Mouse (Mus musculus): ENCODE results near the gene Sipa1l1. TPM values are rescaled to one million over a fixed set of nuclear protein-coding genes. Genes with fewer than 3 reads are reported as not detected.

Gene Sipa1l1
- polyA plus RNA-seq, 1 experiment from 2014 or later = 11.2 TPM

DNA sequence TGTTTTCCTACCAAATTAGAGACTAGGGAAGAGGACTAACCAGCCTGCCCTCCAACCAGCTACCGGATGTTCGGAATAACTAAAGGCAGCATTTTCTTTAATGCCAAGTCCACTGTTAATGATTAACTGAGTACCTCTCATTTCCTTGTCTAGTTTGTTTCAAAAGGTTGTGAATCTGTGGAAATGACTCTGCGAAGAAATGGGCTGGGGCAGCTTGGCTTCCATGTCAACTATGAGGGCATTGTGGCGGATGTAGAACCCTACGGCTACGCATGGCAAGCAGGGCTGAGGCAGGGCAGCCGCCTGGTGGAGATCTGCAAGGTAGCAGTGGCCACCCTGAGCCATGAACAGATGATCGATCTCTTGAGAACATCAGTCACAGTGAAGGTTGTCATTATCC is 228.1 kb downstream of the Sipa1l1 start:
- no peak for ATAC-seq
- Histone ChIP-seq H3K4me2 (ENCODE audit: low read length) (no peak overlapping the region), H3K27me3 (ENCODE audit: control insufficient read depth, insufficient read depth, low read depth, low read length) (no peaks in the 10 kb centered on the region), H3K36me3 (ENCODE audit: control insufficient read depth, insufficient read depth, low read length) (no peaks in the 10 kb centered on the region), H3K9ac (ENCODE audit: low read depth, low read length) (no peak overlapping the region), H3K9me3 (replicated peaks; ENCODE audit: control insufficient read depth, low read length, poor library complexity, severe bottlenecking) (no peaks in the 10 kb centered on the region), H3K4me3 (ENCODE audit: low read depth, low read length) (no peak overlapping the region), H3K4me1 (ENCODE audit: control insufficient read depth, insufficient read depth, low read length) (no peaks in the 10 kb centered on the region), H3K27ac (ENCODE audit: low read length) (no peak overlapping the region)
- WGBS = 84% methylated on average over 8 of the region's 8 CpGs

DNA sequence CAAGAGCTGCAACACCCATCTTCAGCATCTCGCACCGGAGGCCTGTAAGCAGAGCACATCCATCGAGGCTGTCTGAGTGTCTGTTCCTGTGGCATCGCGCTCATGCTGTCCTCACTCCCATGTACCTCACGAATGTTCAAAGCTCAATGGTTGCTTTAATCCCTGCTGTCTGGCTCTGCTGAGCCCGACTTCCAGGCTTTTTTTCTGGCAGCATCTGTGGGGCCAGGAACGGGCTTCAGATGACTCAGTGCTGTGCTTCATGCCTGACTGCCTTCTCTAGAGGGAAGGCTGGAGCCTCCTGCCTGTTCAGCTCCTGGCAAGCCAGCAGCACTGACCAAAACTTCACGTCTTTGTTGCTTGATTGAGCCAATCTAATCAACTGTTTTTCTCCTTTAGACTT is 228.6 kb downstream of the Sipa1l1 start:
- Histone ChIP-seq H3K4me3 (ENCODE audit: low read depth, low read length) (no peak overlapping the region), H3K27me3 (ENCODE audit: control insufficient read depth, insufficient read depth, low read depth, low read length) (no peaks in the 10 kb centered on the region), H3K9me3 (replicated peaks; ENCODE audit: control insufficient read depth, low read length, poor library complexity, severe bottlenecking) (no peaks in the 10 kb centered on the region), H3K9ac (ENCODE audit: low read depth, low read length) (no peak overlapping the region), H3K27ac (ENCODE audit: low read length) (no peak overlapping the region), H3K36me3 (ENCODE audit: control insufficient read depth, insufficient read depth, low read length) (no peaks in the 10 kb centered on the region), H3K4me1 (ENCODE audit: control insufficient read depth, insufficient read depth, low read length) (no peaks in the 10 kb centered on the region), H3K4me2 (ENCODE audit: low read length) (no peak overlapping the region)
- 42% methylated on average over 9 of the region's 9 CpGs for WGBS
- ATAC-seq = no peak

DNA sequence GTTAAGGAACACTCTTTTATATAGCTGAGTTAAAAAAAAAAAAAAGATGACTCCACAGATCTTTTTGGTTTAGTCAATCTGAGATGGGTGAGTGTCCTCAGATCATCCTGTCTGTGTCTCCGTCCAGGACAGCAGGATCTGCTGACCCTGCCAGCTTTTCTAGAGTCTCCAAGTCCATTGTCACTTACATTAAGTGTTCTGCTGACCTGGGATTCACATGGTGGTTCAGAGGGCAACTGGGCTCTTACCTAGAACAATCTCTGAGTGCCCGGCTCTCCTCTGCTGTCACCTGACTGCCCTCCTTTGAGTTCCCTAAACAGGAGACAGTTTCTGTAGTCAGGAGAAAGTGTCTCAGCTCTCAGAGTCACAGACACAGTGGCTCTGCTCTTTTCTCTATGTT is 229.8 kb downstream of the Sipa1l1 start:
- ATAC-seq = no peak
- 93% methylated on average over 2 of the region's 2 CpGs for WGBS
- no peaks in the 10 kb centered on the region for H3K4me1 ChIP-seq (ENCODE audit: control insufficient read depth, insufficient read depth, low read length)
- no peak overlapping the region for H3K27ac ChIP-seq (ENCODE audit: low read length)
- H3K36me3 ChIP-seq (ENCODE audit: control insufficient read depth, insufficient read depth, low read length) = no peaks in the 10 kb centered on the region
- no peak overlapping the region for H3K4me3 ChIP-seq (ENCODE audit: low read depth, low read length)
- H3K4me2 ChIP-seq (ENCODE audit: low read length) = no peak overlapping the region
- H3K9ac ChIP-seq (ENCODE audit: low read depth, low read length) = no peak overlapping the region
- no peaks in the 10 kb centered on the region for H3K27me3 ChIP-seq (ENCODE audit: control insufficient read depth, insufficient read depth, low read depth, low read length)
- no peaks in the 10 kb centered on the region for H3K9me3 ChIP-seq (replicated peaks; ENCODE audit: control insufficient read depth, low read length, poor library complexity, severe bottlenecking)

DNA sequence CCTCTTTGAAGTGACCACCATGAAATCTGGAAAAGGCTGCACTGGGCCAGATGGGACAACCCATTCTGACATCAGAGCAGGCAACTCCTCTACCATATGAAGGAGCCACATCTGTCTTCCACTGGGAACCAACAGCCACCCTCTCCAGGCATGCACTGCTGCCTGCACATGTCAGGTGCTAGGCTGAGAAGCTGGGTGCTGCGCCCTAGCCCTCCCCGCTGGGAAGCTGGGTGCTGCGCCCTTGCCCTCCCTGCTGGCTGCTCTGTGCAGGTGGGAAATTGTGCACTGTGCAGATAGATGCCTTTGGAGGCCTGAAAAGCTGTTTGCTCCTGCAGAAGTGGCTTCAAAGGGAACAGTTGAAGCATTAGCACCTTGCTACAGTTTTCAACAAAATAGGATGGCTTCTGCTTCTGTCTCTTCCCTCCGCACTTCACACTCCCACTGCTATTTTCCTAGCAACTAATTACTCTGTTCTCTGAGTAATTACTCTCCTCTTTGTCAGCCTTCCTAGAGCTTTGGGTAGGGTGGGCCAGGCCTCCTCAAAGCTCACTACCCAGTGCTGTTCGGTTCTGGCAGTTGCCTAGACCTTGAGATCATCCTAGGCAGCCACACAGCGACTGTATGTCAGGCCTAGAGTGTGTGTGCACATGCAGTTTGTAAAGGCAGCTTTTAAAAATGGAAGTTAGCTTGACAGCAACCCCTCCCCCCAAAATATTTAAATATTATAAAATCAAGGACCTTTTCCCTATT is 231.0 kb downstream of the Sipa1l1 start:
- Histone ChIP-seq H3K9ac (ENCODE audit: low read depth, low read length) (no peak overlapping the region), H3K27me3 (ENCODE audit: control insufficient read depth, insufficient read depth, low read depth, low read length) (no peaks in the 10 kb centered on the region), H3K4me1 (ENCODE audit: control insufficient read depth, insufficient read depth, low read length) (no peaks in the 10 kb centered on the region), H3K27ac (ENCODE audit: low read length) (no peak overlapping the region), H3K4me2 (ENCODE audit: low read length) (no peak overlapping the region), H3K36me3 (ENCODE audit: control insufficient read depth, insufficient read depth, low read length) (no peaks in the 10 kb centered on the region), H3K4me3 (ENCODE audit: low read depth, low read length) (no peak overlapping the region), H3K9me3 (replicated peaks; ENCODE audit: control insufficient read depth, low read length, poor library complexity, severe bottlenecking) (no peaks in the 10 kb centered on the region)
- 92% methylated on average over 6 of the region's 6 CpGs for WGBS
- no peak for ATAC-seq

DNA sequence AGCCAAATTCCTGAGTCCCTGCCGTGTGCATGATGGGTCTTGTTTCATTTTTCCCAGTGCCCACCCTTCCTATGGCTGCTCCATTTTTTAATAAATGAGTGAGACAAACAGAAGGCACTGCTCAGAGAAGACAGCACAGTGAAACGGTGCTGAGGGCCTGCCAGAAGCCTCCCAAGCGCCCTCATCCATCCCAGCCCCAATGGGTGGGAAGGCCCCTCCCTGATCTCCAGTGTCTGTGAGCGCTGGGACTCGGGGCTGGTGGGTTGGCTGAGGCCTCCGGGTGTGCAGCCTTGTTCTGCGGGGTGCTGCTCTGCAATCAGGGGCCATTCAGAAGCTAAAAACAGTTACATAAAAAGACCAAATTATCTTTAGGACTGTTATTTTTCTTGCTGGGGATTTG is 231.7 kb downstream of the Sipa1l1 start:
- Histone ChIP-seq H3K4me3 (ENCODE audit: low read depth, low read length) (no peak overlapping the region), H3K9ac (ENCODE audit: low read depth, low read length) (no peak overlapping the region), H3K36me3 (ENCODE audit: control insufficient read depth, insufficient read depth, low read length) (no peaks in the 10 kb centered on the region), H3K27me3 (ENCODE audit: control insufficient read depth, insufficient read depth, low read depth, low read length) (no peaks in the 10 kb centered on the region), H3K27ac (ENCODE audit: low read length) (no peak overlapping the region), H3K4me1 (ENCODE audit: control insufficient read depth, insufficient read depth, low read length) (no peaks in the 10 kb centered on the region), H3K4me2 (ENCODE audit: low read length) (no peak overlapping the region), H3K9me3 (replicated peaks; ENCODE audit: control insufficient read depth, low read length, poor library complexity, severe bottlenecking) (no peaks in the 10 kb centered on the region)
- no peak for ATAC-seq
- WGBS = 74% methylated on average over 7 of the region's 7 CpGs

DNA sequence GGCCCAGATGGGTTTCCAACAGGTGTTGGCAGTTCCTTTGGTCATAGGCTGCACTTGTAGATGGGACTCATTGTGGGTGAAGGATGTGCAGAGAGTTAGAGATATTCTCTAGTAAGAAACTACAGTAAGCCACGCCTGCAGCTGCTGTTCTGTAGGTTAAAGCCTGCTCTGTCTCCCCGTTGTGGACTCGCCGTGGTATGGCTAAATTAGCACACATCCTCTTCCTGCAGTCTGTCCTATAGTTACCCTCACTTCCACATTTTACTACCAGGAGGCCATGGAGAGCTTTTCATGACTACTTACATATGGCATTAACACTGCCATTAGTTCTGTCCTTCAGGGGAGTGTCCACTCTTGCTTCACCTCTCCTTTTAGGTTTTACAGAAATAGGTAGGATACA is 232.3 kb downstream of the Sipa1l1 start:
- Histone ChIP-seq H3K4me1 (ENCODE audit: control insufficient read depth, insufficient read depth, low read length) (no peaks in the 10 kb centered on the region), H3K4me2 (ENCODE audit: low read length) (no peak overlapping the region), H3K9me3 (replicated peaks; ENCODE audit: control insufficient read depth, low read length, poor library complexity, severe bottlenecking) (no peaks in the 10 kb centered on the region), H3K27ac (ENCODE audit: low read length) (no peak overlapping the region), H3K9ac (ENCODE audit: low read depth, low read length) (no peak overlapping the region), H3K36me3 (ENCODE audit: control insufficient read depth, insufficient read depth, low read length) (no peaks in the 10 kb centered on the region), H3K4me3 (ENCODE audit: low read depth, low read length) (no peak overlapping the region), H3K27me3 (ENCODE audit: control insufficient read depth, insufficient read depth, low read depth, low read length) (no peaks in the 10 kb centered on the region)
- no peak for ATAC-seq
- 94% methylated on average over 4 of the region's 4 CpGs for WGBS

DNA sequence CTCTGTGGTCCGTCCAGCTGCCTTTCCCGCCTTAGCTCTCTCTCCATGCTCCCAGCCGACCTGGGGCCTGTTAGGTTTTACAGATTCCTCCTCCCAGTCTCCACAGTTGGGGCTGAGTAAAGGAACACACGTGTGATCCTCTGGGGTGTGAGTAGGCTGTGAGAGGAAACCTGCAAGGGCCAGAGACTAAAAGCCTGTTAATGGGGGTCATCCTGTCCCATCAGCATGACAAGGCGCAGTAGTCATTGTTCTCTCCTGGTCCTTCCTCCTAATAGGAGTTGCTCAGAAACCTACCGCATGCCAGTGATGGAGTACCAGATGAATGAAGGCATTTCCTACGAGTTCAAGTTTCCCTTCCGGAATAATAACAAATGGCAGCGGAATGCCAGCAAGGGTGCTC is 233.5 kb downstream of the Sipa1l1 start:
- no peaks in the 10 kb centered on the region for H3K9me3 ChIP-seq (replicated peaks; ENCODE audit: control insufficient read depth, low read length, poor library complexity, severe bottlenecking)
- 85% methylated on average over 9 of the region's 9 CpGs for WGBS
- no peaks in the 10 kb centered on the region for H3K4me1 ChIP-seq (ENCODE audit: control insufficient read depth, insufficient read depth, low read length)
- no peaks in the 10 kb centered on the region for H3K27me3 ChIP-seq (ENCODE audit: control insufficient read depth, insufficient read depth, low read depth, low read length)
- no peak overlapping the region for H3K9ac ChIP-seq (ENCODE audit: low read depth, low read length)
- H3K27ac ChIP-seq (ENCODE audit: low read length) = no peak overlapping the region
- no peak for ATAC-seq
- no peaks in the 10 kb centered on the region for H3K36me3 ChIP-seq (ENCODE audit: control insufficient read depth, insufficient read depth, low read length)
- no peak overlapping the region for H3K4me3 ChIP-seq (ENCODE audit: low read depth, low read length)
- H3K4me2 ChIP-seq (ENCODE audit: low read length) = no peak overlapping the region

DNA sequence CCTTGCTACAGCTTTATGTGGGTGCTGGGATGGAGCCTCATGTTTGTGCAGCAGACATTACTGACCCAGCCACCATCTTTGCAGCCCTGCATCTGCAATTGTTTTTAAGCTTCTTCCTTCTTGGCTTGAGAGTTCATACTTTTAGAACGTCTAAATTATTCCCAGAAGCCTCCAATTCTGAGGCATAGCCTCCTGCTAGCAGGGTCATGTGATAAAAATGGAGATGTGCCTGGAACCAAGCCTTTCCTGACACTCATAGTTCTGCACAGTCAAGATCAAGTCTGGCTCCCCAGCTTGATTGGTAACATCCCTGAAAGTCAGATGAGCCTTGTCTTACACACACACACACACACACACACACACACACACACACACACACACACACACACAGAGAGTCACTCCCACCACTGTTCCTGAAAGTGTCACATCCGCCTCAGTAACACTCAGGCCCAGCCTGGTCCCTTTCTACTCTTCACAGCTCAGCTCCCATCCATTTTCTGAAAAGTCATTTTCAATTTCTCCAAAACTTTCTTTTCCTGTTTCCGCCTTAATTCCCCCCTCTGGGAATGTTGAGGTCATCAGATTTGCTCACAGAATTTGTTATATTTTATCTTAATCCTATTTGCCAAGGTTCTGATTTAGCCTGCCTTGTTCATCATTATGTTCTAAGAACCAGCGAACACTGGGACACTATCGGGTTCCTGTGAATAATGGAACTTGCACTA is 238.6 kb downstream of the Sipa1l1 start:
- Histone ChIP-seq H3K9me3 (replicated peaks; ENCODE audit: control insufficient read depth, low read length, poor library complexity, severe bottlenecking) (no peaks in the 10 kb centered on the region; the same call in 1 of the 2 replicates), H3K27me3 (ENCODE audit: control insufficient read depth, insufficient read depth, low read depth, low read length) (no peaks in the 10 kb centered on the region), H3K36me3 (ENCODE audit: control insufficient read depth, insufficient read depth, low read length) (no peaks in the 10 kb centered on the region), H3K4me3 (ENCODE audit: low read depth, low read length) (no peak overlapping the region), H3K27ac (ENCODE audit: low read length) (no peak overlapping the region), H3K9ac (ENCODE audit: low read depth, low read length) (no peak overlapping the region), H3K4me1 (ENCODE audit: control insufficient read depth, insufficient read depth, low read length) (no peaks in the 10 kb centered on the region), H3K4me2 (ENCODE audit: low read length) (no peak overlapping the region)
- ATAC-seq = no peak
- 47% methylated on average over 5 of the region's 5 CpGs for WGBS

DNA sequence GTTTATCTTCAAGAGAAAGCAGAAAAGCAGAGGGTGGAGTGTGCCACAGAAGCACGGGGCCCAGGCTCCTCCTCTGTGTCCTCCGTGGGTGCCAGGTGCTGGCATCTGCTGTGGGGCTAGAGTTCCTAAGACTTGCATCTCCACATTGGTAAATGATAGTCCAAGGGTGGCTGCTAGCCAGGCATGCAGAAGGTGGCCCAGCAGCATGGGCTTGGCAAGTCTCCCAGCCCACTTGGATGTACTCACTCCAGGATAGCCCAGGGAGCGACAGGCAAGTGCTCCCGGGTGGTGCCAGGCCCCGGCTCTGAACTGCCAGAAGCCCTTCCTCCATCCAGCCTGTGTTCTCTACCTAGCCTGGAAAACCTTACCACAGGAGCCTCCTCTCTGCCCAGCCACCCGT is 239.4 kb downstream of the Sipa1l1 start:
- H3K4me3 ChIP-seq (ENCODE audit: low read depth, low read length) = no peak overlapping the region
- 78% methylated on average over 6 of the region's 6 CpGs for WGBS
- H3K9ac ChIP-seq (ENCODE audit: low read depth, low read length) = no peak overlapping the region
- H3K9me3 ChIP-seq (replicated peaks; ENCODE audit: control insufficient read depth, low read length, poor library complexity, severe bottlenecking) = no peaks in the 10 kb centered on the region; the same call in 1 of the 2 replicates
- H3K36me3 ChIP-seq (ENCODE audit: control insufficient read depth, insufficient read depth, low read length) = no peaks in the 10 kb centered on the region
- no peak for ATAC-seq
- H3K27ac ChIP-seq (ENCODE audit: low read length) = no peak overlapping the region
- H3K4me2 ChIP-seq (ENCODE audit: low read length) = no peak overlapping the region
- no peaks in the 10 kb centered on the region for H3K27me3 ChIP-seq (ENCODE audit: control insufficient read depth, insufficient read depth, low read depth, low read length)
- H3K4me1 ChIP-seq (ENCODE audit: control insufficient read depth, insufficient read depth, low read length) = no peaks in the 10 kb centered on the region

All from midbrain, embryonic 16.5 days (tissue).